Mouse (Mus musculus) gastrocnemius, postnatal 14 days (tissue): ENCODE results near the gene Sp1. TPM values are rescaled to one million over a fixed set of nuclear protein-coding genes. Genes with fewer than 3 reads are reported as not detected.

Experiments
- DNase-seq: peaks from one replicate; pipeline ENCODE4 v3.0.0; 2021; ENCODE audit warnings: mixed read lengths
- intact Hi-C: fragments of 180-260 bp; cut with DNase I; formaldehyde crosslinking; loops from one replicate; pipeline ENCODE4 v1.15.1; 2025; ENCODE audit warnings: low total_unique reads
- total RNA-seq, 2 experiments: library from RNA; stranded (reverse); gene quantifications; 2 replicates each; pipeline ENCODE4 v1.2.3; 2021

Gene Sp1
- total RNA-seq, 2 experiments from 2014 or later, result 27.5 to 31.2 TPM

DNA sequence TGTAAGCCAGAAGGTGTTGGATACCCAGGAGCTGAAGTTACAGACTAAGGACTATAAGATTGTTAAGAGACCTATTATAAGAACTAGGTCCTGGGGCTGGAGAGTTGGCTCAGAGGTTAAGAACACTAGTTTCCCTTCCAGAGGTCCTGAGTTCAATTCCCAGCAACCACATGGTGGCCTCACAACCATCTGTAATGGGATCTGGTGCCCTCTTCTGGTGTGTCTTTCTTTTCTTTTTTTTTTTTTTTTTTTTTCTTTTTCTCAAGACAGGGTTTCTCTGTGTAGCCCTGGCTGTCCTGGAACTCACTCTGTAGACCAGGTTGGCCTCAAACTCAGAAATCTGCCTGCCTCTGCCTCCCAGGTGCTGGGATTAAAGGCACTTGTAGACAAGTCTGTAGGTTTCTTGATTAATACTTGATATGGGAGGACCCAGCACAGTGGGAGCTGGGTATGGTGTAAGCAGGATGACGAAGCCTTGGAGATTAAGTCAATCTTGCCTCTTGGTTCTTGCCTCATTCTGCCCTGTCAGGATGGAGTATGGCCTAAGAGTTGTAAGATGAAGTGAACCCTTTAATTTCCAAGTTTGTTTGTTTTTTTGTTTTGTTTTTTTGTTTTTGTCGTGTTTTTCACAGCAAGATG lies 17.8 kb downstream of the Sp1 start:
- no peak for DNase-seq
- intact Hi-C loops, result loop anchor here (5.0 kb wide), 1 partner anchor 41 kb away; no protein-coding TSS in a partner anchor

DNA sequence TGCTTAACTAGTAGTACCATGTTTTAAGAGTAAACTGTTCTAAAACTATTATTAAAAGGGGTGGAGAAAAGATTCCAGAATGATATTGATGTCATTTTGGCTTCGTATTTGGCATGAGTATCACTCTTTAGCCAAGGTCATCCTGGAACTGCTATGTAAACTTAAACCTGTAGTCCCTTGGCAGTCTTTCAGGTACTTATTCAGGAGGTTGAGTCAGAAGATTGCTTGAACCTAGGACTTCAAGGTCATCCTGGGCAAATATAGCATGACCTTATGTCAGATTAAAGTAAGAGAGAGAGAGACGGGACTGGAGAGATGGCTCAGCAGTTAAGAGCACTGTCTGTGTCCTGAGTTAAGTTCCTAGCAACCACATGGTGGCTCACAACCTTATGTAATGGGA lies 18.7 kb downstream of the Sp1 start:
- intact Hi-C loops, result loop anchor here (5.0 kb wide), 1 partner anchor 42 kb away; no protein-coding TSS in a partner anchor
- no peak for DNase-seq

DNA sequence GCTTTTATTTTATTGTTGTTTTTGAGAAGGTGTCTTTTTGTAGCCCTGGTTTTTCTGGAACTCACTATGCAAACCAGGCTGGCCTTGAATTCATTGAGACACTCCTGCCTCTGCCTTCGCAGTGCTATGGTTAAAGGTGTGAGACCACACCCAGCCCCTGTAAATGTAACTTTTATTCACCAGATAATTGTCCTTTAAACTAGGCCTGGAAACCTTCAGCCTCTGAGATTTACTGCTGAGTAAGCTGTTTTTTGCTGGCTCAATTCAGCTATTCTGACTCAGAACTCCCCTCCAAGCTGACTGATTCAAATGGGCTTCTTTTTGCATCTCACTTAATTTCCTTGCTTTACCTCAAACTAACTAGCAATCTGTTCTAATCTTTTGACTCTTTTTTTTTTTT lies 21.0 kb downstream of the Sp1 start:
- DNase-seq, result no peak
- intact Hi-C loops, result no loop called here

DNA sequence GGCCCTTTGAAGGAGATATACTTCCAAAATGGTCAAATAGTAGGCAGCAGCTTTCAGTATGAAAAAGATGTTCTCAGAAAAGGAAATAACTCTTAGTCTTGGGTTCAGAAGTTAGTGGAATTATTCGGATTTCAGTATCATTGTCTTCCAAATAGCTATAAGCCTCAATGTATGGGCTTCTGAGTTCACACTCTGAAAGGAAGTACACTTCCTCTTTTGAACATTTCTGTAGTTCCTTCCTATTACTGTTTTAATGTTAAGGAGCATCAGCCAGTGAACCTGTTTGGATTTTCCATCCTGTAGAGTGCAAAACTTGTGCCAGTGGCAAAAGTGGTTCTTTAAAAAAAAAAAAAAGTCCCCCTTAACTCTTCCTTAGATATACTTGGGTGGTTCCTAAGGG lies 26.1 kb downstream of the Sp1 start:
- no peak for DNase-seq
- intact Hi-C loops, result no loop called here

DNA sequence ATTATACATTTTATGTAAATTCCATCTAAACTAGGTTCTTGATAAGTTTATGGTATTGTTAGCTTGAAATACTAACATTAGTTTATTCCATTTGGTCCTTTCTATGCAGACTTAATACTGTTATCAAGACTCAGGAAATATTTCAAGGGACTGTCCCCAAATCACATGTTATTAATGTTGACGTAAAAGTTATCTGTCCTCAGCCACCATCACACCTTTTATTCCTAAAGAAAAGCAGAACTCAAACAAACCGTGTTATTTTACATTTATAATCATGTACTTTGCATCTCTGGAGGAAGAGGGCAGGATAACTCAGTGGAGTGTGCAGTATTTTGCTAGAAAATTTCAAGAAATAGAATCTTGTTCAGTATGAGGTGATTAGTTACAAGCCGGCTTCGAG lies 27.2 kb downstream of the Sp1 start:
- intact Hi-C loops, result no loop called here
- no peak for DNase-seq

DNA sequence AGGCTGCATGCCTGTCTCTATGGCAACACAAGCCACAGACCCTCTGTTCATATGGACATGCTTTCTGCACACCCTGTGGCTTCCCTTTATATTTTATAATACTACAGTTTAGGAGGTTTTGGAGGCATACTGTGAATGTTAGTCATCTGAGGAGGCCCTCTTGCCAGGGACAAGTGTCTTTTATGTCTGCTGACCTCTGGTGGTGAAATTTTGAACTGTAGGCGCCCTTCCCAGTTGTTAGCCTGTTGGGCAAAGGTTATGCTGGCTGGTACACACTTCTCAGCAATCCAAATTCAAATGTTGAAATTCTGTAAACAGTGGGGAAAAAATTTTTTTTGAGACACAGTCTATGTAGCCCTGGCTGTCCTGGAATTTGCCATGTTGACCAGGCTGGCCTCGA lies 36.5 kb downstream of the Sp1 start:
- intact Hi-C loops, result loop anchor here (5.0 kb wide), 1 partner anchor 60 kb away; no protein-coding TSS in a partner anchor

DNA sequence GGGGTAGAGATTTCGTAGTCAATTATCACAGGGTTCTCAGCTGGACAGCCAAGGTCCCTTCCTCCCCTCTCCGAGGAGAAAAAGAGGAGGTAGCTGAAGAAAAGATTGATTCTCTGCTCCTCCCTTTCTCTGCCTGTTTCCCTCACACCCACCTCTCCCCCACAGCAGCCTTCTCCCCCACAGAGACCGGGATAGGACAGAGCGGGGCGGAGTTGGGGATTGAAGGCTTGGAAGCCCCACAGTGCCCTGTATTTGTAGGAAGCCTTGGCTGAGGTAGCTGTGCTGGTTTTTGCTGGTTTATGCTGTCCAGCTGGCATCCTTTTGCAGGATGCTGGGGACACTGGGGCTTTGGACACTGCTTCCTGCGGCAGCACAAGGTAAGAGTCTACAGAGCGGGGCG lies 39.2 kb downstream of the Sp1 start, which contains the start of gene Amhr2:
Amhr2 (plus strand) TSS at position 222 of the 400 bp plus-strand sequence.
- no peak for DNase-seq
- intact Hi-C loops, result no loop called here

More for the DNA sequence above, 36.5 kb downstream of the Sp1 start:
- DNase-seq, result peak; percentile 73

DNA sequence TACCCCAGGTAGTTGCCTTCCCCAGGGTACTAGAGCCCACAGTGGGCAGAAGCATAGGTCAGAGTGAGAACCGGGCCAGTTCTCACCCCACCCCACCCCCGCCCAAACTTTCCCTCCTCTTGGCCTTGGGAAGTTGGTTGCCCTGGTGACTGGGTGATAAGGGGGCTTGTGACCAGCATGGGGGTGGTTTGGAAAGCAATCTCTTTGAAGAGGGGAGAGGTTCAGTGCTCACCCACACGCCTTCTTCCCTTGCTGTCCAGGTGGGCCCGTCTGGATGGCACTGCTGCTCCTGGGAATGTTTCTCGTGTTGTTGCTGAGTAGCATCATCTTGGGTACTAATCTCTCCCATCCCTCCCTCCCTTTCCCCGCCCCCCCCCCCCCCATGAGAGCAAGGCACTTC lies 40.5 kb downstream of the Sp1 start:
- intact Hi-C loops, result no loop called here
- no peak for DNase-seq

DNA sequence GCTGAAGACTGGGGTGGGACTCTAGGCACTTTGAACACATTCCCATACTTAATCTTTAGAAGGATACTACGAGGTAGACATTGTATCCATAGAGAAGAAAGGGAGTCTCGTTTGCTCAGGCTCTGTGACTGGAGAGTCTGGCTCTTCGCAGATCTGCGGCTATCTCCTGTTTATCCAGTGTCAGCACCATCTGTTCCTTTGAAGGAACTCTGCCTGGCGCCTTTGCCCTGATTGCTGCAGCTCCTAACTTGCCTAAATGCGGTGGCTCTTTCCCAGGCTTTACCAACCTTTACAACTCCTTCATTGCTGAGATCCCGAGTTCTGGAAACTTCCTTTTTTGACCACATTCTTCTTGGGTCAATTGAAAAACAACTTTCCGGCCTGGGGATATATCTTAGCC lies 43.4 kb downstream of the Sp1 start:
- intact Hi-C loops, result no loop called here
- no peak for DNase-seq

DNA sequence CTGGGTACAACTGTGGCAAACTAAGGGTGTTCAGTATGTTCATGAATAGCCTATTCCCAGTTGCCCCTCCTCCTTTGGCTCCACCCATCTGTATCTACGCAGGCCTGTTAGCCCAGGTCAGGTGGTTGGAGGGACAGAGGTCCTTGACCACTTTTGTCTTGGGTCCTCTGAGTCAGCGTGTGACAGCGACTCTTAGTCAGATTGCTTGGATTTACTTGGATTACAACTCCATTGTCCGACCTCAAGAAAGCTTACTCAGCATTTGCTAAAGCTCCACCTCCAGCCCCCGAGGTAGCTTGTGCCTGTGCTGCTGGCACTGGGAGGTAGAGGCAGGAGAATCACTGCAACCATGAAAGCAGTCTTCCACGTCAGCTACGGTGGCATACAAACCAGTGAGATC lies 45.0 kb downstream of the Sp1 start:
- DNase-seq, result no peak
- intact Hi-C loops, result no loop called here

DNA sequence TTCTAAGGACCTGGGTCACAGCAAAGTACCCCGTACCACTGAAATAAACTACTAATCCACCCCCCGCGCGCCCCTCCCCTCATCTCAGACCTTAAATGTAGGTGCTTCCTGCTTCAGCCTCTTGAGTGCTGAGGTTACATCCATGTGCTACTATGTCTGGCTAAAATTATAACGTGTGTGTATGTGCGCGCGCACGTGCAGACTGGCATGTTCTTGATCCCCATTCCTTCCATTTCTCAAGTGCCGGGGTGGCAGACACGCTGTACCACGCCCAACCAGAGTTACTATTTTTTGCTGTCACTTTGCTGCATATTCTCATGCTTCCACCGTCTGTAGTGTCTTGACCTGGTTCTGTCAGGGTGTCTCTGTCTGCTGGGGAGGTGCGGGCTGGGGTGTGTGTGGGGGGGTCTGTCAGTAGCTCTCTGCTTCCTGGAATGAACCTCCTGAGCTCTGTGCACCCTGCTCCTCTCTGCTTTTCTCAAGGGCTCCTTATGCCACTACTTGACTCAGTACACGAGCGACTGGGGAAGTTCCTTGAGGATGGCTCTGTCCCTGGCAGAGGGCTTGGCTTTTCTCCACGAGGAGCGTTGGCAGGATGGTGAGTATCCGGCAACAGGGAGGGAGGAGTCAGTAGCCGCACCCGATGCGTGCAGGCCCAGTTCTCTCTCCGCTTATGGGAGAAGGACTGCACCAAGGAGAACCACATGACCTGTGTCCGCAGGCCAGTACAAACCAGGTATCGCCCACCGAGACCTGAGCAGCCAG lies 45.9 kb downstream of the Sp1 start:
- intact Hi-C loops, result no loop called here
- DNase-seq, result peak; percentile 45

DNA sequence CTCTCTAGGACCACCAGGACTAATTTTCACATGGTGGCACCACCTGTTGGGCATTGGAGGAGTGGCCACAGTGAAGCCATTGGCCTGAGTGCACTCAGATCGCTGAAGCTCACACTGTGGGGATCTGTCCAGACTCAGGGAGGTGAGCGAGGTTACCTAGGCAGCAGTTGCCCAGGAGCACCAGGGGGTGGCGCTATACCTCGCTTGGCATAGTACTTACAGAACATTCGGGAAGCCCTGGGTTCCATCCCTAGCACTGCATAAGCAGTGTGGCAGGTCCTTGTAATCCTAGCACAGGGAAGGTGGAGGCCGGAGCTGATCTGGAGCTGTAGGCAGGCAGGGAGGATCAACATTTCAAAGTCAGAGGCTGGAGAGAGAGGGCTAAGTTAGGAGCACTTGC lies 50.0 kb downstream of the Sp1 start:
- DNase-seq, result no peak
- intact Hi-C loops, result no loop called here

DNA sequence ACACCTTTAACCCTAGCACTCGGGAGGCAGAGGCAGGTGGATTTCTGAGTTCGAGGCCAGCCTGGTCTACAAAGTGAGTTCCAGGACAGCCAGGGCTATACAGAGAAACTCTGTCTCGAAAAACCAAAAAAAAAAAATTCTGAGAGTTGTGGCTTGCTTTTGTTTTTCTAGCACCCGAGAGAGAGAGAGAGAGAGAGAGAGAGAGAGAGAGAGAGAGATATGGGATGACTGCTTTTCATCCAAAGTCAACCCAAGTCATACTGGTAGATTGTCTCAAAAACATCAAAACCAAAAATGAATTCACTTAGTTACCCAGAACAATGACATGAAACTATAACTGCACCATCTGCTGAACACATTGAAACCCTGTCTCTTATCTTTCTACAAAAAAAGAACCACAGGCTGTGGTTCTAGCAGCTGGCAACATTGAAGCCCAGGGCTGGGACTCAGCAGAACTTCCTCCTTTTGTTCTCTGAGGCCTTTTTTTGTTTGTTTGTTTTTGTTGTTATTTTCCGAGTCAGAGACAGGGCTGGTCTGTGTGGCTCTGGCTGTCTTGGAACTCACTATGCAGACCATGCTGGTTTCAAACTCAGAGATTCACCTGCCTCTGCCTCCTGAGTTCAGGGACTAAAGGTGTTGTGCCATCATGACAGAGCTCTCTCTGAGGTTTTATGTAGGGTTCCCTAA lies 52.2 kb downstream of the Sp1 start:
- intact Hi-C loops, result no loop called here
- DNase-seq, result no peak

DNA sequence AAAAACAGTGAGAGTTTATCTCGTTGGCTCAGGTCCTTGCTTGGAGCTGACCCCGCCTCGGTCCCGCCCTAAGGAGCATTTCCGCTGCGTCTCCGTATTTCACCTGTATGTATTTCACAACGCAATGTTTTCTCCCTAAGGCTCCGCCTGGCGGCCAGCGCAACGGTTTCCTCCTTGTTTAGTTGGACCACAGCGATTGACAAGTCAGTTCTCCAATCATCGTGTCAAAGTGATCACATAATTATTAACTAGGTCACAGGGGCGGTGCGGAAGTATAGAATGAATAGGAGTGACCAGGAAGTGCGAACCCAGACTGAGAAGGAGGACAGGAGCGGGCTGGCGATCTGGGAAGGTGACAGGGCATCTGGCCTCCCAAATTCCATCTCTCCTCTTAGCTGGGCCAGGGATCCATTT lies 53.0 kb downstream of the Sp1 start, which contains the start of gene Prr13:
Prr13 (plus strand) TSS at position 125 of the 414 bp plus-strand sequence.
- peak; percentile 83 for DNase-seq
- intact Hi-C loops, result no loop called here

DNA sequence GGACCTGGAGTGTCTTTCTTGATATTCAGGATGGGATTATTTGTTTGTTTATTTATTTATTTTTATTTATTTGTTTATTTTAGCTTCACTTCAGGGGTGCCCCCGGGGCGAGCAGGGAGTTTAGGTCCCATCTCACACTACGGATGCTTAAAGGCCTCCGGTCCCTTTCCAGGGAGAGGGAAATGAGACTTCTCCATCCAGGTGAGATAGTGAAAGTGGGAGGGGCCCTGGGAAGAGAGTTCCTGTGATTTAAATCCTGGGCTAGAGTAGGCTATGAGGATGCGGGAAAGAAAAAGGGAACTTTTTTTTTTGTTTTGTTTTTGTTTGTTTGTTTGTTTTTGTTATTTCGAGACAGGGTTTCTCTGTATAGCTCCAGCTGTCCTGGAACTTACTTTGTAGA lies 53.4 kb downstream of the Sp1 start:
- DNase-seq, result no peak
- intact Hi-C loops, result no loop called here

DNA sequence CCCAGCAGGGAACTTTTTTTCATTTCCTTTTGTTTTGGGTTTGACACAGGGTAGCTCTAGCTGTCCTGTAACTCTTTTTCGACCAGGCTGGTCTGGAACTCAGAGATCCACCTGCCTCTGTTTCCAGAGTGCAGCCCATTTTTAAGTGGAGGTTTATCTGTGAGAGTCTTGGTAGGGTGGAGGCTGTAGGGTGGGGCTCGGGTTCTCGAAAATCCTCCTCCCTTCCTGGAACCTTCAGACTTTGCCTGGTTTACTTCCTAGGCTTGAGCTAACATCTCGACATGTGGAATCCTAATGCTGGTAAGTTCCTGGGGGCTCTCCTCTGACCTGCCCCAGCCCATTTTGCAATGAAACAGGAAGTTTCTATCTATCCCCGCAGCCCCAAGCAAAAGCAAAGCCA lies 53.9 kb downstream of the Sp1 start:
- intact Hi-C loops, result no loop called here
- DNase-seq, result no peak

DNA sequence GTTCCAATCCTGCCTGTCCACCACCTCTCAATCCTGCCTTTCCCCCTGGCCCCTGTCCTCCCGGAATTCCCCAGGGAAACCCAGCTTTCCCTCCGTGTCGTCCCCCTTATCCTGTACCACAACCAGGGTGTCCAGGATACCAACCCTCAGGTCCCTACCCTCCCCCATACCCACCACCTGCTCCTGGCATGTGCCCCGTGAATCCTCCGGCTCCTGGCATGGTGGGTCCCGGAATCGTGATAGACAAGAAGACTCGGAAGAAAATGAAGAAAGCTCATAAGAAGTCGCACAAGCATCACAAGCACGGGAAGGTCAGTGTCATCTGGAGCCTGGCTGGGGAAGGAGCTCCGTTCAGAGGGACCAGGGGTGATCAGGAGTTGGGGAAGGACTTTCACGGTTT lies 54.5 kb downstream of the Sp1 start:
- no peak for DNase-seq
- intact Hi-C loops, result no loop called here

DNA sequence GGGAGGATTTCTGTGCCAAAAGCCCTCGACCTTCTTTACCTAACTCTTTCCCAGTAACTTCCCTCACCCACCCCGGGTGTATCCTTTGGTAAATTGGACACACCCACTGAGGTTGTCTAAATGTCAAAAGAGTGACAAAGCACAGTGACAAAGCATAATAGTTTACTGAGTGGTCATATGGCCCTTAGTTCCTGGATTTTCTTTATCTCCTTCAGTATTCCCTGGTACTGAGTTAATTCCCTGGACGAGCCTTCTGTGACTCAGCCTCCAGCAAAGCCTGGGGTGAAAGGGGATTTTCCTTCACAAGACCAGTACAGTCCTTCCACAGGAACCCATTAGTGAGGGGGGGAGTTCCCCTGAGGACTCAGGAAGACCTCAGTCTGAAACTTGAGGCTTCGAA lies 55.0 kb downstream of the Sp1 start:
- intact Hi-C loops, result no loop called here
- DNase-seq, result no peak

DNA sequence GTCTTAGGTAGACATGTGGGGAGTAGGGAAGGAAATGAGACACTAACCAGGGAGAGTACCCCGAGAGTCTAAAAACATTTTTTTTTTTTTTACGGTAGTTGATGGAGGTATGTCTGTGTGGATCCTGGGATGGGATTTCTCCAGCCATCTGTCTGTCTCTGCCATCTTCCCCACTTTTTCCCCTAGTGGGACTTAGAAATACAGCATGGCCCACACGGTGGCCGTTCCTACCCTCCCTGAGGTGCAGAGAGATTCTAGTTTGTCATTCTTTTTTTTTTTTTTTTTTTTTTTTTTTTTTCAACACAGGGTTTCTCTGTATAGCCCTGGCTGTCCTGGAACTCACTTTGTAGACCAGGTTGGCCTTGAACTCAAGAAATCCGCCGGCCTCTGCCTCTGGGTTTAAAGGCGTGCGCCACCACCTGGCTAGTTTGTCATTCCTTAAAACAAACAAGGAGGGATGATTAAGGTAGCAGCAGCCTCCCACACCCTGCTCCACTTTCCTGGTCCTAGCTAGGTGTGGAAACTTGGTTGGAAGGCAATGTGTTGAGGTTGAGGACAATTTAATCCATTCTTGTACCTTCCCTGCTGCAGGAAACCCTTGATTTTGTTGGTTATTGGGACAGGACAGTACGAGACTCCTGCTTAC lies 55.6 kb downstream of the Sp1 start:
- DNase-seq, result no peak
- intact Hi-C loops, result no loop called here

DNA sequence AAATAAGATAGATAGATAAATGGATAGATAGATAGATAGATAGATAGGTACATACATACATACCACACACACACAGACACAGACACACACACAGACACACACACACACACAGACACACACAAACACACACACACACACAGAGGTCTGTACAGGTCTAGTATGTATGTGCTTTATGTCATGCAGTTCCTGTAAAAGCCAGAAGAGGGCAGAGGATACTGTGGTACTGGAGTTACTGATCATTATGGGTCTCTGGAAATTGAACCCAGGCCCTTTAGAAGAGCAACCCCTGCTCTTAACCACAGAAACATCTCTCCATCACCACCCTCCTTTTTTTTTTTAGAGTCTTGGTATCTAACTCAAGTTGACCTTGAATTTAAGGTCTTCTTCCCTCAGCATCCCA lies 57.7 kb downstream of the Sp1 start:
- intact Hi-C loops, result no loop called here

More for the DNA sequence above, 57.7 kb downstream of the Sp1 start:
- no peak for DNase-seq
